Mouse (Mus musculus): Measurements from ENCODE around the gene Ctss.

The Ctss gene

DNA sequence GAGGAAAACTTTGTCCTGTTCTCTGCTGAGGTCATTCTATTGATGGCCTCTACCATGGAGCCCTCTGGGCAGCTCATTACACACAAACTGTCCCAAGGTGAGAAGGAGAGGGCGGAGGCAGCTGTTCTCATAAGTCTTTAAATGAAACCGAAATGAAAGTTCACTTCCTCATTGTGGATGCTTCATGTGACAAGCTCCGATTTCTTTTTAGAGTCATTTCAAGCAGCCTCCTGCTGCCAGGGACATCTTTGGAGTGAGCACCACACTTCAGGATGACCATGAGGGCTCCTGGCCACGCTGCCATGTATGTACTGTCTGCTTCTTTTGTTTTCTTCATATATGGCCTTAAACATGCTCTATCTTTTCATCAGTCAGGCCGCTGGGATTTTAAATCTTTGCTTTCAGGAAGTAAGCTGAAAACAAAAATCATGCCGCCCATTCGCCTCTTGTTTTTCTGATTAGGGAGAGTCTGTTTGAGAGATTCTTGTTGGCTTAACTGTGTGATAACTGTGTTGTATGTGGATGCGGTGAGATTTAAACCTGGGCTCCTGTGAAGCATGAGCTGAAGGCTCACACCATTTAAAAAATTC is at the start of gene Ctss:
TSS of gene Ctss (plus strand) at position 165 of the 590 bp plus-strand sequence.
- DNase-seq (ENCODE audit: low spot score) = no peak

DNA sequence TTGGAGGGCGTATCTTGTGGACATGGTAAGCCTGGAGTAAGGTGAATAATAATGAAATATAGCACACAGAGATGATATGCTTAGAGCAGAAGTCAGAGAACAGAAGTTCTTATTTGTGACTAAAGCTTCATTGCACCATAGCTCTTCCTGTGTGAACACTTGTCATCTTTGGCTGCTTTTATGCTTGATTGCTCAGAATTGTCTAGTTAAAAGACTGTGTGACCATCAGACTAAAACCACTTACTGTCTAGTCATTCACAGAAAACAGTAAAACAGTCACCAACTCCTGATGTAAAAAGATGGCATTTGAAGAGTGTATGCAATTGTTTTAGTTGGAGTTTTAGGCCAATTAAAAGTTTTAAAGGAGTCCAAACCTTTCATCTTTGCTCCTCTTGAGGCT is 47.6 kb upstream of the Ctss start:
- no peak for DNase-seq (ENCODE audit: low spot score)

GRCm38 (mm10) chr3:95486421-95486820 is 40.2 kb upstream of the Ctss start:
- DNase-seq (ENCODE audit: low spot score) = no peak

DNA sequence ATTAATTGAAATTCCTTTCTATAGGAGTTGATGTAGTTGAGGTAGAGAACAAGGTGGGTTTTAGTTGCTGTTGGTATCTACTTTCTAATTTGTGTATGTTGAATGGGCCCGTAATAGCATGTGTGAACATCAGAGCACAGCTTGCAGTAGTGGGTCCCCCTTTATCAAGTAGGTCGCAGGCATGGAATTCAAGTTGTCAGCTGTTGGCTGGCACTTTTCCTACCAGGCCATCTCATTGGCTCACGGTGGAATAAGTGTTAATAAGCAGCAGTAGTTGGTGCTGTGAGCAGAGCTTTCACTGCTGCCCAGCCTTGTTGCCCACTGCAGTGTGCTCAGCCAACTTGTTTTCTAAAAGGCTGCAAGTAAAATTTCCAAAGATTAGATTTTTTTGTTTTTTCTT is 37.9 kb upstream of the Ctss start:
- no peak for DNase-seq (ENCODE audit: low spot score)

DNA sequence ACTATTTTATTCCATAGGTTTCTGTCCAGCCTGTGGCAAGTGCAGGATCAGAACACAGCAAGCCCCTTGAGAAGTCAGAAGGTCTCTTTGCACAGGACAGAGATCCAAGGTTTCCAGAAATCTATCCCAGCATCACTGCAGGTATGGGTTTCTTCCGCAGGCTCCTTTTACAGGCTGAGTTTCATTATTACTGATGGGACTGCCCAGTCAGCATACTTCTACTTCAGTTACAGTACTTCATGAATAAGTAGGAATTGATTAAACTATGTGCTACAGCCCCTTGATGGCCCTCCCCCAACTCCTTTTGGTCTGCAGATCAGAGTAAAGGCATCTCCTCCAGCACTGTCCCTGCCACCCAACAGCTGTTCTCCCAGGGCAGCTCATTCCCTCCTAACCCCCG is 36.3 kb upstream of the Ctss start:
- DNase-seq (ENCODE audit: low spot score) = no peak

DNA sequence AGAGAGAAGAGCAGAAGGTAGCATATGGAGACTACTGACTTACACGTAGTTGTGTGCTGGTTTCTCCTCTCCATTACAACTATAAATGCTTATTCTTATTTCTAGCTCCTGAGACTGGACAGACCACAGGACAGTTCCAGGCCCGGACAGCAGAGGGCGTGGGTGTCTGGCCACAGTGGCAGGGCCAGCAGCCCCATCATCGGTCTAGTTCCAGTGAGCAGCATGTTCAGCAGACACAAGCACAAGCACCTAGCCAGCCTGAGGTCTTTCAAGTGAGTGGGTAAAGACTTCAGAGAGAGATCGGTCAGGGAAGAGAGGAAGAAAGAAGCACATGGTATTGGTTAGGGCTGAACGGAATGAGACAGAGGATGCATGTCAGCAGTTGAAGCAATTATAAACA is 32.2 kb upstream of the Ctss start:
- DNase-seq (ENCODE audit: low spot score) = peak; percentile 39

DNA sequence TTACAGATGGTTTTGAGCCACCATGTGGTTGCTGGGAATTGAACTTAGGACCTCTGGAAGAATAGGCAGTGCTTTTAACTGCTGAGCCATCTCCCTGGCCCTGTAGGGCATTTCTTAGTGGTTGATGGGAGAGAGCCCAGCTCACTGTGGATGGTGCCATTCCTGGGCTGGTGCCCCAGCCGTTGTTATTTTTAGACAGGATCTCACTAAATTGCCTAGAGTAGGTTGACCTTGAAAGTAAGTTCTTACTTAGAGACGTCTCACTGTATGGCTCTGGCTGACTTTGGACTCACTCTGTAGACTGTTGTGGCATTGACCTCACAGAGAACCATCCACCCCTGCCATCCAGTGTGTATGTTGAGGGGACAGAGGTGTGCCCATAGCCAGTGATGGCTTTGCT is 28.4 kb upstream of the Ctss start:
- DNase-seq (ENCODE audit: low spot score) = no peak

DNA sequence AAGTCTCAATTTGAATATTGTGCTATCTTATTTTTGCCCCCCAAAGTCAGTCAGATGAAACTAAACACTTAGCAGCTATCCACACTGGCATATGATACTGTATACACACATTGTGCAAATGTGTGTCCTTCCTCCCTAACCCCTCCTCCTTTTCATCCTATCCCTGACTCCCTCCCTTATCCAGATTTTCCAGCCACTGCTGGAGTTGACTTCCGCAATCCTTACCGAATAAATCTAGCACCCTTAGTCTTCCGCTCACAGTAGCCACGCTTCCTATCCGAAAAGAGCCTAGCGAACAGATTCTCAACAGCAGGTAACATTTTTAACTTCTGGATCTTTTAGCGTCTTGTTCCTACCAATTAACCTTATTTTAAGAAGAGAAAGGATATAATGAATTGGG is 27.6 kb upstream of the Ctss start, which contains the start of gene Ctsk:
TSS of gene Ctsk (plus strand) at position 233 of the 400 bp plus-strand sequence.
- DNase-seq (ENCODE audit: low spot score) = no peak

DNA sequence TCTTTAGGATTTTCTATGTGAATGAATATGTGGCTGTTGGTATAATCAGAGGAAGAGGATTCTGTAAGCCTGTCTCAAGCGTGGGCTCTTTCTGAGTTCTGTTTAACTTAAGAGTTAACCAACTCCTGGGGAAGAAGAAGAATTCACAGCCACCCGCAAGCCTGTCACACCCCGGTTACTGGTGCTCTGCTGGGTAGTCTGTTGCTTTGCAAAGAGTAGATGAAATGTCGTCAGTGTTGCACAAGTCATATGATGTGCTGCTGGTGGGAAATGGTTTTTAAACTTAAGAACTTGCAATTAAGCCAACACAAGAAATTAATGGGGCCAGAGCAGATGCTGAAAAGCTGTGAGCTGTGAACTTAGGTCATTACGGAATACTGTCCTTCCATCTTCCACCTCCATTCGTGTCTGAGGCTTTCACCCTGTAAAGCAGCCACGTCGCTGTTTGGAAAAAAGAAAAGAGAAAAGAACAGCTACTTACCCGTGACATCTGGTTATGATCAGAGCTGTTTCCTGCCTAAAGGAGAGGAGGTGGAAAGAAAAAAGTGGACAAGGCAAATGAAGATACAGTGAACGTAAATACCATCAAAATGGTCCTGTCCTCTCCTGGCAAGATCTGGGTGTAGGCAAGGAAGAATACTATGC is 27.0 kb upstream of the Ctss start:
- no peak for DNase-seq (ENCODE audit: low spot score)

DNA sequence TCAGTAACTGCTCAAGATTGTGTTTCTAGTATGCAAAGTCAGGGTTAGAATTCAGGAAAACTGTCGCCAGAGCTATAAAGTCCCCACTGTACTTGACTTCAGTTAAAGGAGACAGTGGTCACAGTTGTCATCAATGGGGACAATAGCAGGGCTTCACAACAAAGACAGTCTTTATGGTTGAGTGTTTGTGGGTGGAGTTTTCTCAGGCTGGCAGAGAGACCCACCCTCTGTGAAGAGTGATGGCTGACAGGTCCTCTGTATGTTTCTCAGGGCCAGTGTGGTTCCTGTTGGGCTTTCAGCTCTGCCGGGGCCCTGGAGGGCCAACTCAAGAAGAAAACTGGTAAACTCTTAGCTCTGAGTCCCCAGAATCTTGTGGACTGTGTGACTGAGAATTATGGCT is 24.3 kb upstream of the Ctss start:
- DNase-seq (ENCODE audit: low spot score) = no peak

GRCm38 (mm10) chr3:95509348-95509747 is 17.2 kb upstream of the Ctss start:
- no peak for DNase-seq (ENCODE audit: low spot score)

DNA sequence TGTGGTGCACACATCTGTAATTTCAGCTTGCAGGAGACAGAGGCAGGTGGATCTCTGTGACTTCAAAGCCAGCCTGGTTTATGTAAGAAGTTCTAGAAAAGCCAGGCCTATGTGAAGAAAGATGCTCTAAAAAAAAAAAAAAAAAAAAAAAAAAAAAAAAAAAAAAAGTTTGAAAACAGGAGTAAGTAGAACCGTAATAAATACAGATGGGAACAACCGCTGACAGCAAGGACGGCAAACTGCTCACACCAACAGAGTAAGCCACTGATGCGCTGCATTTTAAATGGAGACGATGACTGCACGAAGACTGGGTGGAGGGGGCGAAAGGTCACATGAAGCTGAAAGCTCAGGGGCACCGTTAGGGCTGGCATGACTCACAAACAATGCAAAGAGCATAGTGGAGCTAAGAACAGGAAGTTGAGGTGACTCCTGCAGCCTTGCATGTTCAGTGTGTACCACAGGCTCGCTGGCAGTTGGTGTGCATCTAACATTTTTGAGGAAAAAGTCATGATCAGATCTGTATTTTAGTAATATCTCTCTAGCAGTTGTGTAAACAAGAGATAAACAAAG is 14.9 kb upstream of the Ctss start:
- DNase-seq (ENCODE audit: low spot score) = no peak

DNA sequence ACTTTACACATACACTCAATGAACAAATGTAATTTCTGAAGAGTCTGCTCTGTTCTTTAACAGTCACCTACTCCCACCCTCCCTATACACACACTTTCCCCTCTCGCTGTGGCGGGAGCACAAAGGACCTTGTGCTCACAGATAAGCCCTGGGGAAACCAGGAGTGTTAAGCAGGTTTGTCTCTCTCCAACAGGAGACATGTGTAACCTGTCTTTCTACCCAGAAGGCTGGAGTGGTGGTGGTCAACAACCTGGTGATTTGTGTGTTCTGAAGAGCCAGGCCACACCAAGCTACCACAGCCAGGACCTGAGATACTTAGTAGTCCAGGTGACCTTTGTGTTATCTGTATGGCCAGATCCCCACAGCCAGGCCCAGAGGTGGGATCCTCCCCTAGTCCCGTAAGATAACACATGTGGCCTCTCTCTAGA is 10.0 kb upstream of the Ctss start:
- DNase-seq (ENCODE audit: low spot score) = peak; percentile 23

GRCm38 (mm10) chr3:95517493-95517898 is 9.1 kb upstream of the Ctss start:
- DNase-seq (ENCODE audit: low spot score) = peak; percentile 66

DNA sequence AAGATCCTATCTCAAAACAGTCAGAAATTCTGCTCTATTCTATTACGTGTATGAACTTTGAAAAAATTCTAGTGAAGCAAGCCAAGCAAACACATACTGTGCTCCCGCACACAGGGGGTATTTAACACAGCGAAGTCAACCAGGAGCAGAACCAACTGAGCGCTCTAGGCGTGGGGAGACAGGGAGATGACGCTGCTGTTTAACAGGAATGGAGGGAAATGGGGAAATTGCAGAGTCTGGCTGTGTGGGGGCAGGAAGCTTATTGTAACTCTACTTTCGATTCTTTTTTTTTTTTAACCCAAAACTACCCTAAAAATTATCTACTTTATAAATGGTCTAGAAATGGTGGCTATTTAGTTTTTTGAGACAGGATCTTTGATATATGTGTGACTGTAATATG is 7.7 kb upstream of the Ctss start:
- no peak for DNase-seq (ENCODE audit: low spot score)

- DNase-seq (ENCODE audit: low spot score) = peak; percentile 41
Observed at GRCm38 (mm10) chr3:95519315-95519714, 7.3 kb upstream of the Ctss start.

DNA sequence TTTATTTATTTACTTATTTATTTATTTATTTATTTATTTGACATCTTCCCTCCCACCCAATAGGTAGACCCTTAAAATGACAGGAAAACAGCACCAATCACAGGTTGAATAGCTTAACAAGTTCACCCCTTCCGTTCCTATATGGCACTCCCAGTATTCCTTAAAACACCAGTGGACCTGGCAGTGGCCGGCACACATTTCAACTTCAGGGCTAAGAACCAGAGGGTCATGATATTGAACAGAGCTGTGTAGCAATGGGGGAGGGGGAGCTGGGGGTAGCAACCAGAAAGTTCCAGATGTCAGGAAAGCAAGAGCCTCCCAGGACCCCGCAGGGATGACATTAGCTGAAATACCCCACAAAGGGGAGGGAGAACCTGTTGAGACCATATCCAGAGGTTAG is 6.5 kb upstream of the Ctss start:
- no peak for DNase-seq (ENCODE audit: low spot score)

- no peak for DNase-seq (ENCODE audit: low spot score)
Observed at GRCm38 (mm10) chr3:95521168-95521567, 5.4 kb upstream of the Ctss start.

DNA sequence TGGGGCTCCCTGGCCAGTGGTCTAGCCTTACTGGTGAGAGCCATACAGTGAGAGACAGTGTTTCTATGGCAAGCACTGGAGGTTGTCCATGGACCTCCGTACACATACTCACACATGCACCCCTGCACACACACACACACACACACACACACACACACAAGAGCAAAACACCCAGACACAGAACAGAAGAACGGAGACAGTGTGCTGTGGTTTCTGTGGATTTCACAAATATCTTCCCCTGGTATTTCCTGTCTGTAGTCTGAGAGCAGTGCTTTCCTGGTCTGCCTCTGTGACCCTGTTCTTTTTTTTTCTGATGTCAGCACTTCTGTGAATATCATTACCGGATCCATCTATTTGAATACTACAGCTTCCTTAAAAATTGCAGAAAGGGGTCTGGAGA is 2.9 kb upstream of the Ctss start:
- DNase-seq (ENCODE audit: low spot score) = peak; percentile 41

DNA sequence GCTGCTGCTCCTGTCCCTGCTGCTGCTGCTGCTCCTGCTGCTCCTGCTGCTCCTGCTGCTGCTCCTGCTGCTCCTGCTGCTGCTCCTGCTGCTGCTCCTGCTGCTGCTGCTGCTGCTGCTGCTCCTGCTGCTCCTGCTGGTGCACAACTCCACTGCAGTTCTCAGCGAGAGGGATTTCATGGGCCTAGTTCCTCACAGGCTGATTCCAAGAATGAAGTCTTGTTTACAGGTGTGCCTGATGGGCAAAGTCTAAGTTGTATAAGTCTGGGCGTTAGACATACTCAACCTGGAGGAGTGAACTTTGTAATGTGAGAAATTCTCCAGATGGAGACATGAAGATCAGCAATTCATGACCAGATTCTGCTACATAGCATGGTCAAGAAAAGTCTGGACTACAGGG is 1.9 kb upstream of the Ctss start:
- peak; percentile 74 for DNase-seq (ENCODE audit: low spot score)

DNA sequence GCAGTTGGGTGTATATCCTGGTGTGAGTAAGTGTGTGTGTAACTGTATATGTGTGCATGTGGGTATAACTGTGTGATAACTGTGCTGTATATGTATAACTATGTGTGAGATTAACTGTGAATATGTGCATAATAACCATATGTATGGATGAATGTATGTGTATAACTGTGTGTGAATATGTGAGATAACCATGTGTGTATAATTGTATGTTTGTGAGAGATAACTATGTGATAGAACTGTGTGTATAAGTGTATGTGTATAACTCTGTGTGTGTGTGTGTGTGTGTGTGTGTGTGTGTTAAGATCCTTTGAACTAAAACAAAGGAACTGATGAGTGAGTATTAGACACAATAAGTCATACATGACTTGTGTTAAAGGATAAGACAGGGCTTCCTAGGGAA is 475 bp upstream of the Ctss start:
- DNase-seq (ENCODE audit: low spot score) = no peak

GRCm38 (mm10) chr3:95529814-95530213 is 3.2 kb downstream of the Ctss start:
- no peak for DNase-seq (ENCODE audit: low spot score)

- DNase-seq (ENCODE audit: low spot score) = no peak
Observed at GRCm38 (mm10) chr3:95531025-95531424, 4.4 kb downstream of the Ctss start.

DNA sequence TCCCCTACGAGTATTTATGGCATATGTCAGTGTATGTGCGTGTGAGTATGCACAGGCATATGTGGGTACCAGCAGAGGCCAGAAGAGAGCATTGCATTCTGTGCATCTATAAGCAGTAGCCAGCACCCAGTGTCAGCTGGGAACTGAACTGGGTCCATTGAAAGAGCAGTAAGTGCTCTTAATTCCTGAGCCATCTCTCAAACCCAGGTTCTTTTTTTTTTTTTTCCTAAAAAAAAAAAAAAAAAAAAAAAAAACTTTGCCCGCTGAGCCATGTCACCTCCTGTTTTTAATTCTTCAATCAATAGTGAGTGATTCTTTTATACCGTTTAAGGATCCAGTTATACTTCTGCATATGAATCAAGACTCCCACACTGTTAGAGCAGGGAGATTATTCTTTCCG is 6.8 kb downstream of the Ctss start:
- no peak for DNase-seq (ENCODE audit: low spot score)
